Mouse (Mus musculus) ES-Bruce4 (cell line): Measurements from ENCODE around the gene Rrm2.

Experiments used
- CTCF ChIP-seq: IDR thresholded peaks from one replicate; pipeline ENCODE4 v1.8.1; 2011; ENCODE audit warnings: low read depth, low read length
- EP300 ChIP-seq: IDR thresholded peaks from 2 replicates; pipeline ENCODE4 v1.6.1; 2011; ENCODE audit warnings: low read depth, low read length; ENCODE audit not compliant: insufficient read depth
- POLR2A ChIP-seq: IDR thresholded peaks from one replicate; pipeline ENCODE4 v1.8.1; 2011; ENCODE audit warnings: low read length; ENCODE audit not compliant: insufficient read depth

DNA sequence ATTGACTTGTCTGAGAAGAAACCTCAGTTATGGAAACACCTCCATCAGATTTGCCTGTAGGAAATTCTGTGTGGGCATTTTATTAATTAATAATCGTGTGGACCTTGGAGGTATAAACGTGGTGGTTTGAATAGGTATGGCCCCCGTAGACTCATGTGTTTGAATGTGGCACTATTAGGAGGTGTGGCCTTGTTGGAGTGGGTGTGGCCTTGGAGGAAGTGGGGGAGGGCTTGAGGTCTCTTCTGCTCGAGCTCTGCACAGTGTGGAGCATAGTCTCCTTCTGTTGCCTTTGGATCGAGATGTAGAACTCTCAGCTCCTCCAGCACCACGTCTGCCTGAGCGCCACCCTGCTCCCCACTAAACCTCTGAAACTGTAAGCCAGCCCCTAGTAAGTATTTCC is 24.6 kb upstream of the Rrm2 start:
- TF ChIP-seq CTCF (no peak), POLR2A (no peak), EP300 (no peak)
